10 mouse cellular contexts compared by ENCODE assay signal in genomic region chr5:115428831-115429358, GRCm38 (mm10). TPM values are rescaled to one million over a fixed set of nuclear protein-coding genes. Genes with fewer than 3 reads are reported as not detected.
A peak's percentile ranks its signal among the peaks of the same experiment; 100 is the strongest.
DNase-seq lines count a peak whose midpoint lies in the region; ATAC-seq lines count a peak whose summit lies in the region.
"Had no signal": no experiment of that assay in that cellular context is flagged by ENCODE, and none has a peak within 500 bp of the region (broad histone marks: within the 10 kb centered on the region; RNA-seq: fewer than 3 reads in every experiment).

No protein-coding gene starts in this region.

- no peak for DNase-seq in forebrain, embryonic 14.5 days (ENCODE audit: low spot score)
- DNase-seq in adrenal gland, adult 18-20 months (ENCODE audit: low spot score in 2 of 2), result no peak
- no peak for DNase-seq in left cerebral cortex, postnatal 36 days (ENCODE audit: low spot score in 2 of 2)
- DNase-seq in layer of hippocampus, adult 8-10 months (ENCODE audit: low spot score in 2 of 2), result no peak

- no peaks in the 10 kb centered on the region for H3K9me3 ChIP-seq in megakaryocyte, embryonic 14.5 days
- H3K9me3 ChIP-seq in forebrain, embryonic 14.5 days (replicated peaks; ENCODE audit: control insufficient read depth, low read length), result no peaks in the 10 kb centered on the region
- H3K9me3 ChIP-seq in limb, embryonic 15.5 days, result no peaks in the 10 kb centered on the region
- no peaks in the 10 kb centered on the region for H3K9me3 ChIP-seq in stomach, embryonic 15.5 days

- peaks cover 23% of the 10 kb centered on the region for H3K4me1 ChIP-seq in megakaryocyte, embryonic 14.5 days
- peaks cover 29% of the 10 kb centered on the region for H3K4me1 ChIP-seq in forebrain, embryonic 14.5 days (ENCODE audit: control insufficient read depth, insufficient read depth, low read length)
- H3K4me1 ChIP-seq in limb, embryonic 15.5 days, result peaks cover 29% of the 10 kb centered on the region
- H3K4me1 ChIP-seq in stomach, embryonic 15.5 days, result peaks cover 19% of the 10 kb centered on the region

- H3K4me2 ChIP-seq in forebrain, embryonic 14.5 days (ENCODE audit: low read length), result peak overlapping the region; percentile 94
- H3K4me2 ChIP-seq in limb, embryonic 15.5 days, result peak overlapping the region; percentile 89
- peak overlapping the region; percentile 91 for H3K4me2 ChIP-seq in stomach, embryonic 15.5 days

- peak overlapping the region; percentile 7 for H3K4me3 ChIP-seq in megakaryocyte, embryonic 14.5 days (replicated peaks)
- peak overlapping the region; percentile 99 for H3K4me3 ChIP-seq in forebrain, embryonic 14.5 days (ENCODE audit: low read depth, low read length)
- peak overlapping the region; percentile 95 for H3K4me3 ChIP-seq in limb, embryonic 15.5 days
- peak overlapping the region; percentile 90 for H3K4me3 ChIP-seq in stomach, embryonic 15.5 days (replicated peaks)

- H3K9ac ChIP-seq in forebrain, embryonic 14.5 days (ENCODE audit: low read length), result peak overlapping the region; percentile 100
- peak overlapping the region; percentile 87 for H3K9ac ChIP-seq in limb, embryonic 15.5 days
- H3K9ac ChIP-seq in stomach, embryonic 15.5 days, result peak overlapping the region; percentile 91

- ATAC-seq in megakaryocyte, adult 5-6 weeks (ENCODE audit: poor library complexity, severe bottlenecking), result no peak
- no peak for ATAC-seq in forebrain, embryonic 14.5 days
- no peak for ATAC-seq in limb, embryonic 15.5 days (ENCODE audit: insufficient number of reproducible peaks, low FRiP score, low TSS enrichment, low read depth)
- ATAC-seq in stomach, embryonic 15.5 days (ENCODE audit: insufficient read depth, low FRiP score, low read depth), result no peak; the same call in 1 of the 2 replicates

- intact Hi-C loops in left cerebral cortex, postnatal 36 days (cut with DNase I), result no loop called here

- H3K27ac ChIP-seq in forebrain, embryonic 14.5 days (ENCODE audit: low read depth, low read length), result peak overlapping the region; percentile 100
- H3K27ac ChIP-seq in limb, embryonic 15.5 days, result 0 out of 2 replicates have a peak overlapping the region, but pooled peaks have one; percentile 43
- no peak overlapping the region for H3K27ac ChIP-seq in stomach, embryonic 15.5 days

- no peaks in the 10 kb centered on the region for H3K36me3 ChIP-seq in megakaryocyte, embryonic 14.5 days (replicated peaks; ENCODE audit: low read length)
- peaks cover 13% of the 10 kb centered on the region for H3K36me3 ChIP-seq in forebrain, embryonic 14.5 days (ENCODE audit: control insufficient read depth, insufficient read depth, low read length)
- H3K36me3 ChIP-seq in limb, embryonic 15.5 days, result 0 out of 2 replicates have a peak, but pooled peaks cover 6% of the 10 kb centered on the region
- no peaks in the 10 kb centered on the region for H3K36me3 ChIP-seq in stomach, embryonic 15.5 days

- peaks cover 91% of the 10 kb centered on the region for H3K27me3 ChIP-seq in megakaryocyte, embryonic 14.5 days (replicated peaks)
- H3K27me3 ChIP-seq in forebrain, embryonic 14.5 days (replicated peaks; ENCODE audit: control insufficient read depth, insufficient read depth, low read length), result no peaks in the 10 kb centered on the region
- H3K27me3 ChIP-seq in limb, embryonic 15.5 days, result no peaks in the 10 kb centered on the region
- H3K27me3 ChIP-seq in stomach, embryonic 15.5 days (replicated peaks), result no peaks in the 10 kb centered on the region; the same call in 1 of the 2 replicates

- under 1% methylated on average over 20 of the region's 20 CpGs for WGBS in forebrain, embryonic 14.5 days
- WGBS in limb, embryonic 15.5 days, result 2% methylated on average over 20 of the region's 20 CpGs
- WGBS in stomach, embryonic 15.5 days, result 3% methylated on average over 20 of the region's 20 CpGs

RNA-seq across cellular contexts. Expression of gene Msi1, which starts 0.5 kb away (rescaled TPM):
- polyA plus RNA-seq in megakaryocyte, embryonic 14.5 days (2012; ENCODE audit: insufficient read depth, low replicate concordance), result 0.02 and 2.2 TPM in 2 replicates
- total RNA-seq in megakaryocyte, adult 5-6 weeks (2015), result not detected in 2 replicates
- not detected in 2 replicates for total RNA-seq in megakaryocyte, adult 5-6 weeks (2017)
- 63.3 and 69.4 TPM in 2 replicates for polyA plus RNA-seq in forebrain, embryonic 14.5 days (2014; fragmentation: Nextera tagmentation; extraction: Ambion mirVana)
- polyA plus RNA-seq in limb, embryonic 15.5 days (2015; fragmentation: Nextera tagmentation; extraction: Ambion mirVana), result 8.2 and 8.4 TPM in 2 replicates
- 8.0 and 8.3 TPM in 2 replicates for polyA plus RNA-seq in stomach, embryonic 15.5 days (2015; fragmentation: Nextera tagmentation; extraction: Ambion mirVana)
- total RNA-seq in adrenal gland, adult 18-20 months (2021), result 10 to 100 TPM; 12.4 to 20.8 TPM
- total RNA-seq in left cerebral cortex, postnatal 36 days (2021), result 10 to 100 TPM; 46.9 to 51.3 TPM
- total RNA-seq in layer of hippocampus, adult 8-10 months (2022), result 10 to 100 TPM; 57.2 to 62.6 (median 60.8) TPM
- total RNA-seq: neutrophil, adult 5-6 weeks had no signal

RNA-seq across cellular contexts. Expression of gene Pla2g1b, which starts 37.2 kb away (rescaled TPM):
- not detected in 2 replicates for polyA plus RNA-seq in megakaryocyte, embryonic 14.5 days (2012; ENCODE audit: insufficient read depth, low replicate concordance)
- total RNA-seq in megakaryocyte, adult 5-6 weeks (2015), result not detected in 2 replicates
- total RNA-seq in megakaryocyte, adult 5-6 weeks (2017), result not detected in 2 replicates
- polyA plus RNA-seq in forebrain, embryonic 14.5 days (2014; fragmentation: Nextera tagmentation; extraction: Ambion mirVana), result not detected in 2 replicates
- polyA plus RNA-seq in limb, embryonic 15.5 days (2015; fragmentation: Nextera tagmentation; extraction: Ambion mirVana), result not detected in 2 replicates
- polyA plus RNA-seq in stomach, embryonic 15.5 days (2015; fragmentation: Nextera tagmentation; extraction: Ambion mirVana), result 12.0 and 15.4 TPM in 2 replicates
- not detected for total RNA-seq in adrenal gland, adult 18-20 months (2021)
- total RNA-seq in left cerebral cortex, postnatal 36 days (2021), result not detected
- total RNA-seq in layer of hippocampus, adult 8-10 months (2022), result not detected
- total RNA-seq: gastrocnemius, adult 8-10 months; neutrophil, adult 5-6 weeks had no signal

RNA-seq across cellular contexts. Expression of gene Sirt4, which starts 55.6 kb away (rescaled TPM):
- polyA plus RNA-seq in megakaryocyte, embryonic 14.5 days (2012; ENCODE audit: insufficient read depth, low replicate concordance), result 3.1 TPM in 1 of 2 replicates, not detected in the other
- 3.6 and 5.4 TPM in 2 replicates for total RNA-seq in megakaryocyte, adult 5-6 weeks (2015)
- total RNA-seq in megakaryocyte, adult 5-6 weeks (2017), result 2.0 and 3.3 TPM in 2 replicates
- polyA plus RNA-seq in forebrain, embryonic 14.5 days (2014; fragmentation: Nextera tagmentation; extraction: Ambion mirVana), result 19.5 and 24.3 TPM in 2 replicates
- polyA plus RNA-seq in limb, embryonic 15.5 days (2015; fragmentation: Nextera tagmentation; extraction: Ambion mirVana), result 24.9 and 26.5 TPM in 2 replicates
- polyA plus RNA-seq in stomach, embryonic 15.5 days (2015; fragmentation: Nextera tagmentation; extraction: Ambion mirVana), result 21.7 and 26.6 TPM in 2 replicates
- 10 to 100 TPM; 18.1 to 21.2 TPM for total RNA-seq in adrenal gland, adult 18-20 months (2021)
- total RNA-seq in left cerebral cortex, postnatal 36 days (2021), result 10 to 100 TPM; 19.7 to 51.7 TPM
- total RNA-seq in layer of hippocampus, adult 8-10 months (2022), result 10 to 100 TPM; 34.0 to 58.6 (median 41.9) TPM

Comparison
In these comparisons a context has a peak if more than half of its experiments do, and no peak if none do; other contexts are left out.
1. H3K4me3 ChIP-seq: peak in every context shown above with its lines; median percentile 99 in forebrain, embryonic 14.5 days; 95 in limb, embryonic 15.5 days; 90 in stomach, embryonic 15.5 days; 7 in megakaryocyte, embryonic 14.5 days.
2. RNA of gene Msi1, which starts 0.5 kb away (total RNA-seq): 57.2 to 62.6 TPM in layer of hippocampus, adult 8-10 months, 46.9 to 51.3 TPM in left cerebral cortex, postnatal 36 days and 12.4 to 20.8 TPM in adrenal gland, adult 18-20 months; not detected in megakaryocyte, adult 5-6 weeks; every median in the first group is over 10 times any median in the second.
3. Peak in every context shown above with its lines, with median percentiles within 50 percentile points of each other: H3K4me2 ChIP-seq and H3K9ac ChIP-seq.